Mouse (Mus musculus) hindbrain, postnatal 0 days (tissue): Measurements from ENCODE around the gene Krt86. TPM values are rescaled to one million over a fixed set of nuclear protein-coding genes. Genes with fewer than 3 reads are reported as not detected.

Experiments
- ATAC-seq: fragments of 200-750 bp; cut with Nextera tagmentation; 2 replicates; pipeline ENCODE4 v1.8.0; 2017; ENCODE audit warnings: mild to moderate bottlenecking, moderate TSS enrichment, moderate library complexity
- DNase-seq: peaks from one replicate; pipeline ENCODE4 v3.0.0-alpha.2; 2015; ENCODE audit warnings: low spot score
- H3K27ac ChIP-seq: fragments of 300-500 bp; sonication (generic); 2 replicates; pipeline ENCODE4 v1.5.1; 2014; ENCODE audit warnings: mild to moderate bottlenecking
- H3K27me3 ChIP-seq: fragments of 300-500 bp; sonication (generic); 2 replicates; pipeline ENCODE4 v1.6.1; 2014; ENCODE audit warnings: low read length, mixed read lengths; ENCODE audit not compliant: insufficient read depth
- H3K36me3 ChIP-seq: fragments of 300-500 bp; sonication (generic); 2 replicates; pipeline ENCODE4 v1.6.1; 2014; ENCODE audit warnings: low read length, mixed read lengths; ENCODE audit not compliant: insufficient read depth
- H3K4me1 ChIP-seq: fragments of 300-500 bp; sonication (generic); 2 replicates; pipeline ENCODE4 v1.6.1; 2014; ENCODE audit warnings: antibody characterized with exemption, low read length, mixed read lengths; ENCODE audit not compliant: insufficient read depth
- H3K4me2 ChIP-seq: fragments of 300-500 bp; sonication (generic); 2 replicates; pipeline ENCODE4 v1.6.1; 2014; ENCODE audit warnings: low read depth, mild to moderate bottlenecking, low read length, moderate library complexity, mixed read lengths
- H3K4me3 ChIP-seq: fragments of 300-500 bp; sonication (generic); 2 replicates; pipeline ENCODE4 v1.5.1; 2014; ENCODE audit warnings: low read length
- H3K9ac ChIP-seq: fragments of 300-500 bp; sonication (generic); replicated peaks from 2 replicates; pipeline ENCODE4 v1.6.1; 2014; ENCODE audit warnings: mild to moderate bottlenecking, low read length, moderate library complexity, mixed read lengths
- H3K9me3 ChIP-seq: fragments of 300-500 bp; sonication (generic); 2 replicates; pipeline ENCODE4 v1.6.1; 2016; ENCODE audit warnings: low read length, mixed read lengths
- CTCF ChIP-seq: IDR thresholded peaks from 2 replicates; pipeline ENCODE4 v1.5.1; 2016; ENCODE audit warnings: antibody characterized with exemption, control low read depth, low read depth
- WGBS: fragments of 180-500 bp; shearing (Covaris S2); extraction: QIAGEN DNeasy Blood & Tissue Kit; methylation state at CpG from one replicate; pipeline ENCODE4 v1.1.7; 2014; 5-methylcytosine and 5-hydroxymethylcytosine counted together
- polyA plus RNA-seq: library from polyadenylated mRNA; unstranded; fragments of >200 nt; fragmentation: Nextera tagmentation; extraction: Ambion mirVana; gene quantifications from 2 replicates; pipeline ENCODE4 v1.2.1, GENCODE M21; 2015
- total RNA-seq: library from RNA; depleted of rRNA; stranded (reverse); fragments of >200 nt; gene quantifications from 2 replicates; pipeline ENCODE4 v1.2.3, GENCODE M21; 2014

Krt86 gene
- total and polyA plus RNA-seq, 2 experiments from 2014 or later: 0.05 to 0.34 TPM

DNA sequence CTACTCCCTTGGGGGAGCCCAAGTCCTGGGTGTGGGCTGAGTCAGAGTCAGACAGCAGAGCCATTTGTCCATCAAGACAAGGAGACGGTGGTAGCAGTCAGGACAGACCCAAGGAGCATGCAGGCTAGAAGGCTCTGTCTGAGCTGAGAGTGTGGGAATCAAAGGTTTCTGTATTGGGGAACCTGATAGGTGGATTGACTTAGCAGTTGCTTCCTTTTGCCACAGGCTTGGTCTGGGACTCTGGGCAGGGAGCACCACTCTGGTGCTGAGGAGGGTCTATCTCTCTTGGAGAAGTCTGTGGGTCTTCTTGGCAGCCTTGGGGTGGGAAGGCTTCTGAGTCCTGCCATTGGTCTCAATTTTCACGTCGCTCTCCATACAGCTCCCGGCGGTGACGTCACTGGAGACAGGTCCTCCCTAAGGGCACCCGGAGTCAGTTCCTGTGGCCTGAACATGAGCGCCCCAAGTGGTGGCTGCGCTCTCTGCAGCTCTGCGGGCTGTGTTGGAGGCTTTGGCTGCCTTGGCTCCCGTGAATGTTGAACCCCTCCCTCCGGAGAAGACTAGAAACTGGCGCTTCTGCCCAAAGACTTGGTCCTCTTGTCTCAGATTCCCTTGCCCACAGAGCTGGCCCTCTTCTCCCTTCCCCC lies 20.1 kb upstream of the Krt86 start:
- Histone ChIP-seq H3K27me3 (no peaks in the 10 kb centered on the region), H3K27ac (no peak overlapping the region), H3K9ac (no peak overlapping the region), H3K4me3 (no peak overlapping the region), H3K9me3 (no peaks in the 10 kb centered on the region), H3K36me3 (no peaks in the 10 kb centered on the region), H3K4me1 (peaks cover under 1% of the 10 kb centered on the region; the same call in 1 of the 2 replicates), H3K4me2 (no peak overlapping the region)
- ATAC-seq (peak; percentile 87), DNase-seq (peak; percentile 78)
- peak; percentile 82 for TF ChIP-seq CTCF
- WGBS: 7% methylated on average over 13 of the region's 13 CpGs

DNA sequence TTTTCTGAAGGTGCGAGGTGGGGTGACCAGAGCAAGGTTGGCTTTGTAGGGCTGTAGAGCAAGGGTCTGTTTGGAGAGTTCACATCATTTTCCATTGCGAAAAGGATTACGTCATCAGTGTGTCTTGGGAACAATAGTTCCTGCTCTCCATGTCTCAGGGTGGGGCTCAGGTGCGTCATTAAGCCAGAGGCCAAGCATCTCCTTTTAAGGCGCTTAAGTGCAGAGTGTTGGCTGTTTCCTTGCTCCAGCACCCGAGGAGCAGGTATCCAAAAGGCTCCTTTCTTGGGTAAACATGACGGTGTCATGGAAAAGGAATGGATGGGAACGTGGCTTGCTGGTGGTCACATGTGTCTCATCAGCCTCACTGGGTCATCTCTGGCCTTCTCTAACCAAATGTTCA lies 18.5 kb upstream of the Krt86 start:
- Histone ChIP-seq H3K27ac (no peak overlapping the region), H3K4me3 (no peak overlapping the region), H3K27me3 (no peaks in the 10 kb centered on the region), H3K9me3 (no peaks in the 10 kb centered on the region), H3K9ac (no peak overlapping the region), H3K36me3 (no peaks in the 10 kb centered on the region), H3K4me1 (peaks cover 4% of the 10 kb centered on the region; the same call in 1 of the 2 replicates), H3K4me2 (no peak overlapping the region)
- DNase-seq (no peak), ATAC-seq (no peak)
- WGBS: 88% methylated on average over 8 of the region's 8 CpGs
- TF ChIP-seq CTCF: no peak

DNA sequence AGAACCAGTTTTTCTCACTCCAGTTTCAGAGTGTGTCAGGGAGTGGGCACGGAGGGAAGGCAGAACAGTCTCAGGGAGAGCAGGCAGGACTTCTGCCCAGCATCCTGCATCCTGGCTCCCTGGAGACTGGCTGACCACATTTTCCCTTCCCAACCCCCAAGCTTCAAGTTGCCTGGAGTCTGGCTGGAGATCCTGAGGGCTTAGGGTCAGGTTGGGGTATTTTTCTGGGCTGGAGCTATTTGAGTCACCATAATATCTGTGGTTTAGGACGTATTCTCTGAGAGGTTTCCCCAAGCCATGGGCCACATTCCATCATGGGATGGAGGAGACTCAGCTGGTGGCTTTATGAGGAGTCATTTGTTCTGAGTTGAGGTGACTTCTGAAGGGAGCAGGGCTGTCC lies 18.0 kb upstream of the Krt86 start:
- Histone ChIP-seq H3K9ac (no peak overlapping the region), H3K36me3 (no peaks in the 10 kb centered on the region), H3K9me3 (no peaks in the 10 kb centered on the region), H3K4me2 (no peak overlapping the region), H3K4me3 (no peak overlapping the region), H3K27ac (no peak overlapping the region), H3K4me1 (peaks cover 4% of the 10 kb centered on the region; the same call in 1 of the 2 replicates), H3K27me3 (no peaks in the 10 kb centered on the region)
- DNase-seq (no peak), ATAC-seq (no peak)
- 85% methylated on average over 2 of the region's 2 CpGs for WGBS
- TF ChIP-seq CTCF: no peak

DNA sequence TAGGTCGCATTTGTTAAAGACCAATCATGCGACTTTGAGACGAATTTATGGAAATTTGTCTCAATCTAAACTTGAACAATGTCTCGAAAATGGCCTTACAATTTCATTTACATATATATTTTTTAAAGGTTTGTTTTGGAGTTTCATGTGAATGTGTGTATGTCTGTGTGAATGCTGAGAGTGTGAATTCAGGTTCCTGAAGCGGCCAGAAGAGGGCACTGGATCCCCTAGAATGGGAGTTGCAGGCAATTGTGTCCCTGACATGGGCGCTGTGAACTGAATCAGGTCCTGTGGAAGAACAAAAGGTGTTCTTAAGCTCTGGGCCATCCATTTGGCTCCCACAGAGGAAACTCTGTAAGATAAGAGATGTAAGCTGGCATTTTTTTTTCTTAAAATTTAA lies 17.4 kb upstream of the Krt86 start:
- no peak overlapping the region for H3K4me3 ChIP-seq
- H3K36me3 ChIP-seq: no peaks in the 10 kb centered on the region
- no peak for TF ChIP-seq CTCF
- no peaks in the 10 kb centered on the region for H3K9me3 ChIP-seq
- no peak overlapping the region for H3K27ac ChIP-seq
- no peak overlapping the region for H3K4me2 ChIP-seq
- DNase-seq (no peak), ATAC-seq (no peak)
- H3K27me3 ChIP-seq: no peaks in the 10 kb centered on the region
- WGBS: 93% methylated on average over 6 of the region's 6 CpGs
- peaks cover 4% of the 10 kb centered on the region; the same call in 1 of the 2 replicates for H3K4me1 ChIP-seq
- no peak overlapping the region for H3K9ac ChIP-seq

GRCm38 (mm10) chr15:101458361-101458930 lies 14.8 kb upstream of the Krt86 start:
- ATAC-seq (no peak), DNase-seq (peak; percentile 32)
- no peaks in the 10 kb centered on the region for H3K27me3 ChIP-seq
- no peak overlapping the region for H3K9ac ChIP-seq
- H3K36me3 ChIP-seq: no peaks in the 10 kb centered on the region
- H3K4me1 ChIP-seq: peaks cover 4% of the 10 kb centered on the region; the same call in 1 of the 2 replicates
- H3K9me3 ChIP-seq: no peaks in the 10 kb centered on the region
- 0 out of 2 replicates have a peak overlapping the region, but pooled peaks have one; percentile 26 for H3K27ac ChIP-seq
- WGBS: 28% methylated on average over 16 of the region's 16 CpGs
- no peak overlapping the region for H3K4me3 ChIP-seq
- TF ChIP-seq CTCF: no peak; the same call in 1 of the 2 replicates
- no peak overlapping the region for H3K4me2 ChIP-seq

GRCm38 (mm10) chr15:101459283-101459682 lies 14.0 kb upstream of the Krt86 start:
- H3K4me1 ChIP-seq: peaks cover 4% of the 10 kb centered on the region; the same call in 1 of the 2 replicates
- no peak overlapping the region for H3K4me3 ChIP-seq
- ATAC-seq: no peak
- H3K27ac ChIP-seq: no peak overlapping the region
- peak; percentile 46 for TF ChIP-seq CTCF
- 83% methylated on average over 14 of the region's 14 CpGs for WGBS
- no peak for DNase-seq
- H3K9ac ChIP-seq: no peak overlapping the region
- H3K36me3 ChIP-seq: no peaks in the 10 kb centered on the region
- no peak overlapping the region for H3K4me2 ChIP-seq
- no peaks in the 10 kb centered on the region for H3K27me3 ChIP-seq
- H3K9me3 ChIP-seq: no peaks in the 10 kb centered on the region

GRCm38 (mm10) chr15:101463651-101464050 lies 9.6 kb upstream of the Krt86 start, which contains the start of gene Krt81:
Gene Krt81, minus strand, starts transcription at chr15:101463751.
- Histone ChIP-seq H3K4me2 (no peak within 1 kb of the TSS), H3K4me1 (no peaks in the 10 kb centered on the region), H3K27ac (no peak within 1 kb of the TSS), H3K4me3 (no peak within 1 kb of the TSS), H3K36me3 (no peaks in the 10 kb centered on the region), H3K9ac (no peak within 1 kb of the TSS), H3K9me3 (no peaks in the 10 kb centered on the region), H3K27me3 (no peaks in the 10 kb centered on the region)
- WGBS: 88% methylated on average over 13 of the region's 13 CpGs
- TF ChIP-seq CTCF: no peak
- DNase-seq: no peak
- ATAC-seq: no peak
